Mouse (Mus musculus) embryonic fibroblast, embryonic 13.5 days (primary cell): ENCODE measurements around the gene Smurf1.

Experiments used
- CTCF ChIP-seq: IDR thresholded peaks from 2 replicates; pipeline ENCODE4 v1.5.1; 2011; ENCODE audit warnings: mild to moderate bottlenecking, control low read depth, low read length, moderate library complexity, borderline replicate concordance; ENCODE audit not compliant: insufficient read depth
- POLR2A ChIP-seq: IDR thresholded peaks from 2 replicates; pipeline ENCODE4 v1.6.1; 2011; ENCODE audit warnings: low read depth, mild to moderate bottlenecking, control low read depth, low read length, moderate library complexity

GRCm38 (mm10) chr5:144881670-144882399, 83.8 kb downstream of the Smurf1 start:
- TF ChIP-seq CTCF (no peak), POLR2A (no peak)
